Mouse (Mus musculus): ENCODE measurements around the gene Basp1. TPM values are rescaled to one million over a fixed set of nuclear protein-coding genes. Genes with fewer than 3 reads are reported as not detected.

Gene Basp1
- polyA plus RNA-seq, 1 experiment from 2014 or later: 146 TPM

Other genes starting within 250 kb of the Basp1 start
- gene Myo10, start 208.8 kb upstream of the Basp1 start, polyA plus RNA-seq (2016; fragmentation: Nextera tagmentation; extraction: Ambion mirVana): 37.7 and 39.8 TPM in 2 replicates

All from embryonic facial prominence, embryonic 12.5 days (tissue).